Mouse (Mus musculus) lung, postnatal 0 days (tissue): Measurements from ENCODE around the gene Gm1043. TPM values are rescaled to one million over a fixed set of nuclear protein-coding genes. Genes with fewer than 3 reads are reported as not detected.

ENCODE experiments used
- ATAC-seq: fragments of 200-750 bp; cut with Nextera tagmentation; 2 replicates; pipeline ENCODE4 v1.8.0; 2017; ENCODE audit warnings: moderate library complexity
- DNase-seq: peaks from one replicate; pipeline ENCODE4 v3.0.0-alpha.2; 2016; ENCODE audit warnings: low spot score
- H3K27ac ChIP-seq: fragments of 300-500 bp; sonication (generic); 2 replicates; pipeline ENCODE4 v1.5.1; 2014; ENCODE audit warnings: antibody characterized with exemption, mild to moderate bottlenecking, low read length, mixed read lengths
- H3K27me3 ChIP-seq: fragments of 300-500 bp; sonication (generic); replicated peaks from 2 replicates; pipeline ENCODE4 v1.6.1; 2014; ENCODE audit warnings: low read length, mixed read lengths; ENCODE audit not compliant: insufficient read depth
- H3K36me3 ChIP-seq: fragments of 300-500 bp; sonication (generic); 2 replicates; pipeline ENCODE4 v1.6.1; 2014; ENCODE audit warnings: low read length, mixed read lengths; ENCODE audit not compliant: insufficient read depth
- H3K4me1 ChIP-seq: fragments of 300-500 bp; sonication (generic); 2 replicates; pipeline ENCODE4 v1.6.1; 2014; ENCODE audit warnings: antibody characterized with exemption, low read depth, low read length, mixed read lengths; ENCODE audit not compliant: insufficient read depth
- H3K4me2 ChIP-seq: fragments of 300-500 bp; sonication (generic); replicated peaks from 2 replicates; pipeline ENCODE4 v1.6.1; 2014; ENCODE audit warnings: low read depth, mild to moderate bottlenecking, low read length, moderate library complexity, mixed read lengths
- H3K4me3 ChIP-seq: fragments of 300-500 bp; sonication (generic); 2 replicates; pipeline ENCODE4 v1.5.1; 2014; ENCODE audit warnings: low read depth, low read length
- H3K9ac ChIP-seq: fragments of 300-500 bp; sonication (generic); replicated peaks from 2 replicates; pipeline ENCODE4 v1.6.1; 2014; ENCODE audit warnings: low read depth, mild to moderate bottlenecking
- H3K9me3 ChIP-seq: fragments of 300-500 bp; sonication (generic); 2 replicates; pipeline ENCODE4 v1.6.1; 2016; ENCODE audit warnings: low read length, mixed read lengths
- CTCF ChIP-seq: IDR thresholded peaks from 2 replicates; pipeline ENCODE4 v1.5.1; 2016; ENCODE audit warnings: antibody characterized with exemption, mild to moderate bottlenecking
- EP300 ChIP-seq: IDR thresholded peaks from 2 replicates; pipeline ENCODE4 v1.6.1; 2016; ENCODE audit warnings: antibody characterized with exemption, mild to moderate bottlenecking, control low read depth
- WGBS: fragments of 180-500 bp; shearing (Covaris S2); extraction: QIAGEN DNeasy Blood & Tissue Kit; methylation state at CpG from one replicate; pipeline ENCODE4 v1.1.7; 2014; 5-methylcytosine and 5-hydroxymethylcytosine counted together
- polyA plus RNA-seq: library from polyadenylated mRNA; unstranded; fragments of >200 nt; fragmentation: Nextera tagmentation; extraction: Ambion mirVana; gene quantifications from 2 replicates; pipeline ENCODE4 v1.2.1, GENCODE M21; 2015

The Gm1043 gene
- polyA plus RNA-seq, 1 experiment from 2014 or later: not detected

- Histone ChIP-seq H3K4me1 (no peaks in the 10 kb centered on the region), H3K9me3 (no peaks in the 10 kb centered on the region), H3K27ac (no peak overlapping the region), H3K36me3 (no peaks in the 10 kb centered on the region), H3K9ac (no peak overlapping the region), H3K4me2 (no peak overlapping the region), H3K27me3 (no peaks in the 10 kb centered on the region), H3K4me3 (no peak overlapping the region)
- no peak for TF ChIP-seq CTCF
- TF ChIP-seq EP300: no peak
- WGBS: 80% methylated on average over 1 of the region's 1 CpGs
- no peak for DNase-seq
- no peak for ATAC-seq
Measured at GRCm38 (mm10) chr5:37225708-37226107, 140.5 kb downstream of the Gm1043 start.

DNA sequence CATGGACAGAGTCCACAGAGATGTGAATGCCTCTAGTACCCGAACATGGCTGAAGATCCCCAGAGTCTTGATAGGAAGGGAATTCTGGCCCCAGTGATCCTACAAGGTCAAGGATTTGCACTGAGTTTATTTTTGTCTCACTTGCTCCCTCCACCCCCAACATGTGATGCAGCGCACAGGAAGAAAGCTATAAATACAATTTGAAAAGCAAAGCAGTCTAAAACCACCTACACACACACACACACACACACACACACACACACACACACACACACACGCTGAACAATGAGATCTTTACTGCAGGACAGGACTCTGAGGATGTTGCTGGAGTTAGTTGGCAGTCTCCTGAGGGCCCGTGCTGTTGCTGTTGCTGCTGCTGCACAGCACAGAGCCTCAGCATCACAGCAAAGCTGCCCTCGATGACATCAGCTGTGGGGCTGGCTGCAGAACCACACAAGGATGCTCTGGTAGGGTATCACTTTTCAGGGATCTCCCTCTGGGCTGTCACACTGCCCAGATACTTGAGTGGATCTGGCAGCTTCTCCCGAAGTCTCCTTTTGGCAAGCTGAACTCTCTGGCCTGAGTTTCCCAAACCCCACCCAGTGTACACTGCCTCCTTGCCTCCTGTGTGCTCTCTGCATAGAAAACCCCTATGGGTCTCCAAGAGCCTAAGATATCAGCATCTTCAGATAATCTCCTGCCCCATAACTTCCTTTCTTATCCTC lies 142.9 kb downstream of the Gm1043 start:
- TF ChIP-seq EP300: no peak
- TF ChIP-seq CTCF: no peak
- no peaks in the 10 kb centered on the region for H3K36me3 ChIP-seq
- no peak overlapping the region for H3K27ac ChIP-seq
- DNase-seq (no peak), ATAC-seq (no peak)
- no peaks in the 10 kb centered on the region for H3K4me1 ChIP-seq
- 44% methylated on average over 6 of the region's 6 CpGs for WGBS
- no peaks in the 10 kb centered on the region for H3K27me3 ChIP-seq
- H3K4me2 ChIP-seq: no peak overlapping the region
- H3K9ac ChIP-seq: no peak overlapping the region
- no peaks in the 10 kb centered on the region for H3K9me3 ChIP-seq
- no peak overlapping the region for H3K4me3 ChIP-seq

DNA sequence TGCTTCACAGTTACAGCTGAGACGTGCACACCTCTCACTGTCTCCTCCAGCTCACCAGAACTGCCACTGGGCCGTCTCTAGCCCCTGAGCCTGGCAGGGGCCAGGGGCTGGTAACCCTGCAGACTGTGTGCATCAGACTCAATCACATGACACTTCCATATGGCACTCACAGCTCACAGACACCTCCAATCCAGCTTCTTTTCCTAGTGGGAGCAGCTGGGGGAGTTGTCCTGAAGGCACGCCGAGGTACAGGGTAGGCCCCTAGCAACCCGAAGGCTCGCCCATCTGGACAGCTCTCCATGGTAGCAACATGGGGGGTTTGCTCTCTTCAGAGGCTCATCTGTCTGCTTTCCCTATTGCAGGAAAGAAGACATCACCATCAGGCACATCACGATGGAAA lies 143.7 kb downstream of the Gm1043 start:
- 58% methylated on average over 7 of the region's 7 CpGs for WGBS
- Histone ChIP-seq H3K27me3 (no peaks in the 10 kb centered on the region), H3K4me2 (no peak overlapping the region), H3K4me3 (no peak overlapping the region), H3K9ac (no peak overlapping the region), H3K9me3 (no peaks in the 10 kb centered on the region), H3K4me1 (no peaks in the 10 kb centered on the region), H3K27ac (no peak overlapping the region), H3K36me3 (no peaks in the 10 kb centered on the region)
- TF ChIP-seq CTCF (no peak), EP300 (no peak)
- ATAC-seq (no peak), DNase-seq (no peak)

GRCm38 (mm10) chr5:37233010-37233557 lies 147.9 kb downstream of the Gm1043 start:
- Histone ChIP-seq H3K9ac (no peak overlapping the region), H3K27ac (no peak overlapping the region), H3K4me3 (no peak overlapping the region), H3K4me1 (no peaks in the 10 kb centered on the region), H3K9me3 (no peaks in the 10 kb centered on the region), H3K27me3 (no peaks in the 10 kb centered on the region), H3K36me3 (no peaks in the 10 kb centered on the region), H3K4me2 (no peak overlapping the region)
- 33% methylated on average over 9 of the region's 9 CpGs for WGBS
- no peak for DNase-seq
- ATAC-seq: no peak
- TF ChIP-seq EP300: no peak
- TF ChIP-seq CTCF: no peak

DNA sequence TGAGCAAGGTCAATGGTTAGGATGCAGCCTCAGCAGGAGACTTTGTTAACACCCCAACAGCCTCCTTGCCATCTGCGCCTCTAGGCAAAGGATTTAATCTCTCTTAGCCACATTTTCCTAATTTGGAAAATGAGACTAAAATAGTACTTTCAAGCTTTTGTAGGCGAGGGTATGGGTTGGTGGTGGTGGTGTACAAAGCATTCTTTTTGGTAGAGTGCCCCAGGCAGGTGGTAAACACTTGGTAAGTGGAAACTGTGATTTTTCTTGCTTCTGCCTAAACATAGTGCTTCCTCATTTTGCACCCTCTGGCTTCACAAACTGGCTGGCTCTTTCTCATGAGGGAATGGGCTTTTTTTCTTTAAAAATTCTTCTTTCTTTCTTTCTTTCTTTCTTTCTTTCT lies 153.5 kb downstream of the Gm1043 start:
- Histone ChIP-seq H3K36me3 (no peaks in the 10 kb centered on the region), H3K4me2 (no peak overlapping the region), H3K4me3 (no peak overlapping the region), H3K9me3 (no peaks in the 10 kb centered on the region), H3K27me3 (peaks cover 30% of the 10 kb centered on the region), H3K4me1 (no peaks in the 10 kb centered on the region), H3K27ac (no peak overlapping the region), H3K9ac (no peak overlapping the region)
- WGBS: 38% methylated on average over 2 of the region's 2 CpGs
- DNase-seq (no peak), ATAC-seq (no peak)
- TF ChIP-seq CTCF: no peak

GRCm38 (mm10) chr5:37240550-37240949 lies 155.4 kb downstream of the Gm1043 start:
- ATAC-seq: no peak
- peak; percentile 23 for DNase-seq
- H3K9me3 ChIP-seq: no peaks in the 10 kb centered on the region

More at GRCm38 (mm10) chr5:37240550-37240949, 155.4 kb downstream of the Gm1043 start:
- peaks cover 46% of the 10 kb centered on the region for H3K27me3 ChIP-seq
- TF ChIP-seq CTCF (no peak), EP300 (no peak)
- H3K9ac ChIP-seq: no peak overlapping the region
- H3K4me3 ChIP-seq: no peak overlapping the region
- WGBS: 3% methylated on average over 5 of the region's 5 CpGs
- no peaks in the 10 kb centered on the region for H3K4me1 ChIP-seq
- H3K27ac ChIP-seq: no peak overlapping the region
- H3K4me2 ChIP-seq: no peak overlapping the region
- no peaks in the 10 kb centered on the region for H3K36me3 ChIP-seq
